Mouse (Mus musculus): ENCODE data around the gene Erich4.

- no peak for TF ChIP-seq CTCF (IDR thresholded peaks at IDR 0.05; ENCODE audit: low read depth)
- TF ChIP-seq EP300 (IDR thresholded peaks at IDR 0.05; ENCODE audit: low read depth), result no peak
Observed at GRCm38 (mm10) chr7:25645074-25645473, 29.4 kb upstream of the Erich4 start.

All from heart, postnatal 0 days (tissue).